In genomic region chr11:59212320-59212719, GRCm38 (mm10) we compare ENCODE assay signal across 9 mouse cellular contexts. TPM values are rescaled to one million over a fixed set of nuclear protein-coding genes. Genes with fewer than 3 reads are reported as not detected.
A peak's percentile ranks its signal among the peaks of the same experiment; 100 is the strongest.
DNase-seq lines count a peak whose midpoint lies in the region; ATAC-seq and TF ChIP-seq lines count a peak whose summit lies in the region.
"Not testable (repeated sequence)": the region's sequence is repeated elsewhere in the genome, so short reads cannot be mapped to it uniquely, and the experiment has no call there.
"Had no signal": no experiment of that assay in that cellular context is flagged by ENCODE, and none has a peak within 500 bp of the region (broad histone marks: within the 10 kb centered on the region; RNA-seq: fewer than 3 reads in every experiment).

No protein-coding gene starts in this region.

- peaks cover 5 to 65% of the 10 kb centered on the region in 2 experiments; a peak in 2 of 4 replicates for H3K4me1 ChIP-seq in CH12.LX (ENCODE audit: control insufficient read depth in 1 of 2, insufficient read depth in 2 of 2)

- not testable (repeated sequence) for TF ChIP-seq POLR2A in CH12.LX (IDR thresholded peaks at IDR 0.05; ENCODE audit: low read depth, low read length)

- not testable (repeated sequence) for H3K27me3 ChIP-seq in CH12.LX (replicated peaks)

- not testable (repeated sequence) for H3K4me2 ChIP-seq in CH12.LX (ENCODE audit: insufficient read depth, low read depth, poor library complexity, severe bottlenecking)

- dilution Hi-C loops in CH12.LX (cut with MboI; ENCODE audit: extremely low pct_ligation_motif_present, extremely low pct_unique_long_range_greater_than_20kb, low sequenced_read_pairs): not testable (repeated sequence)

- not testable (repeated sequence) for H3K27ac ChIP-seq in CH12.LX (ENCODE audit: insufficient read depth, low read depth)

- not testable (repeated sequence) for H3K9me3 ChIP-seq in CH12.LX (replicated peaks; ENCODE audit: low read length)

- H3K9ac ChIP-seq in CH12.LX (ENCODE audit: insufficient read depth, low read depth): not testable (repeated sequence)

- TF ChIP-seq RAD21 in CH12.LX (IDR thresholded peaks at IDR 0.05; ENCODE audit: low read depth, low read length): not testable (repeated sequence)

- not testable (repeated sequence) for H3K4me3 ChIP-seq in CH12.LX (replicated peaks in 1 of 3; ENCODE audit: low read depth in 2 of 3, low read length in 2 of 3, poor library complexity in 1 of 3)

- not testable (repeated sequence) for TF ChIP-seq CTCF in CH12.LX (conservative IDR thresholded peaks at IDR 0.05 in 1 of 2, IDR thresholded peaks at IDR 0.05 in 1 of 2; ENCODE audit: low read depth in 2 of 2, low read length in 2 of 2)

- H3K36me3 ChIP-seq in CH12.LX (replicated peaks in 1 of 2; ENCODE audit: control insufficient read depth in 1 of 2, insufficient read depth in 1 of 2, low read length in 1 of 2): peaks cover 52 to 79% of the 10 kb centered on the region in 2 experiments

- in situ Hi-C loops in CH12.LX (cut with MboI; ENCODE audit: low pct_ligation_motif_present, low pct_unique_long_range_greater_than_20kb, low sequenced_read_pairs): not testable (repeated sequence)

- peak; percentile 70 for DNase-seq in 416B (ENCODE audit: low read depth)
- DNase-seq in CH12.LX (ENCODE audit: extremely low read depth): peak; percentile 40
- peak; percentile 21 for DNase-seq in kidney, adult 9 months
- peak; percentile 71 to 74 for DNase-seq in spleen, postnatal 36 days (ENCODE audit: low spot score in 2 of 2)
- DNase-seq in thymus, postnatal 0 days (ENCODE audit: low spot score): peak; percentile 52

- ATAC-seq in granulocyte monocyte progenitor cell, adult 5-6 weeks (replicated peaks; ENCODE audit: poor library complexity, severe bottlenecking): peak; percentile 65
- ATAC-seq in monocyte, adult 5-6 weeks (replicated peaks; ENCODE audit: insufficient number of reproducible peaks, low FRiP score, low TSS enrichment, poor library complexity, severe bottlenecking): peak; percentile 49

- H3K79me2 ChIP-seq in CH12.LX (replicated peaks; ENCODE audit: control insufficient read depth, extremely low read depth, insufficient read depth, poor library complexity, severe bottlenecking): peaks cover 50% of the 10 kb centered on the region

- not testable (repeated sequence) for TF ChIP-seq EP300 in CH12.LX (IDR thresholded peaks at IDR 0.05; ENCODE audit: low read length)

RNA-seq across cellular contexts. Expression of gene 2310033P09Rik, which starts 4.2 kb away (rescaled TPM):
- total RNA-seq in CH12.LX (2012; rRNA removed) (15.3 and 18.2 TPM in 2 replicates), CH12.LX (2014; rRNA removed) (7.9 and 8.6 TPM in 2 replicates)
- polyA plus RNA-seq in CH12.LX (2012; ENCODE audit: insufficient read length, low read depth): 44.1 and 50.2 TPM in 2 replicates
- 21.2 and 21.9 TPM in 2 replicates for total RNA-seq in granulocyte monocyte progenitor cell, adult 5-6 weeks (2014; fragmentation: Nextera tagmentation)
- 11.4 and 14.0 TPM in 2 replicates for total RNA-seq in granulocyte monocyte progenitor cell, adult 5-6 weeks (2017)
- total RNA-seq in monocyte, adult 5-6 weeks (2017): 8.9 to 16.8 TPM (median 16.4 TPM) in 3 replicates
- 36.6 and 45.7 TPM in 2 replicates for polyA plus RNA-seq in thymus, postnatal 0 days (2015; fragmentation: Nextera tagmentation; extraction: Ambion mirVana)

RNA-seq across cellular contexts. Expression of gene Mrpl55, which starts 10.0 kb away (rescaled TPM):
- total RNA-seq in CH12.LX (2012; rRNA removed) (74.4 and 80.4 TPM in 2 replicates), CH12.LX (2014; rRNA removed) (81.1 and 92.9 TPM in 2 replicates)
- polyA plus RNA-seq in CH12.LX (2012; ENCODE audit: insufficient read length, low read depth): 72.0 and 88.2 TPM in 2 replicates
- total RNA-seq in granulocyte monocyte progenitor cell, adult 5-6 weeks (2014; fragmentation: Nextera tagmentation): 22.7 and 45.8 TPM in 2 replicates
- total RNA-seq in granulocyte monocyte progenitor cell, adult 5-6 weeks (2017): 59.9 and 82.1 TPM in 2 replicates
- total RNA-seq in monocyte, adult 5-6 weeks (2017): 21.2 to 48.1 TPM (median 23.8 TPM) in 3 replicates
- 106 and 110 TPM in 2 replicates for polyA plus RNA-seq in thymus, postnatal 0 days (2015; fragmentation: Nextera tagmentation; extraction: Ambion mirVana)

RNA-seq across cellular contexts. Expression of gene Arf1, which starts 15.8 kb away (rescaled TPM):
- 509 and 590 TPM in 2 replicates for total RNA-seq in CH12.LX (2012; rRNA removed)
- total RNA-seq in CH12.LX (2014; rRNA removed): 475 and 498 TPM in 2 replicates
- 680 and 733 TPM in 2 replicates for polyA plus RNA-seq in CH12.LX (2012; ENCODE audit: insufficient read length, low read depth)
- 287 and 315 TPM in 2 replicates for total RNA-seq in granulocyte monocyte progenitor cell, adult 5-6 weeks (2014; fragmentation: Nextera tagmentation)
- total RNA-seq in granulocyte monocyte progenitor cell, adult 5-6 weeks (2017): 336 and 384 TPM in 2 replicates
- 337 to 405 TPM (median 396 TPM) in 3 replicates for total RNA-seq in monocyte, adult 5-6 weeks (2017)
- 488 and 519 TPM in 2 replicates for polyA plus RNA-seq in thymus, postnatal 0 days (2015; fragmentation: Nextera tagmentation; extraction: Ambion mirVana)

RNA-seq across cellular contexts. Expression of gene Guk1, which starts 20.3 kb away (rescaled TPM):
- total RNA-seq in CH12.LX (2012; rRNA removed) (148 and 149 TPM in 2 replicates), CH12.LX (2014; rRNA removed) (130 and 148 TPM in 2 replicates)
- polyA plus RNA-seq in CH12.LX (2012; ENCODE audit: insufficient read length, low read depth): 111 and 139 TPM in 2 replicates
- 41.9 and 58.1 TPM in 2 replicates for total RNA-seq in granulocyte monocyte progenitor cell, adult 5-6 weeks (2014; fragmentation: Nextera tagmentation)
- 33.2 and 35.9 TPM in 2 replicates for total RNA-seq in granulocyte monocyte progenitor cell, adult 5-6 weeks (2017)
- total RNA-seq in monocyte, adult 5-6 weeks (2017): 23.1 to 45.9 TPM (median 32.7 TPM) in 3 replicates
- polyA plus RNA-seq in thymus, postnatal 0 days (2015; fragmentation: Nextera tagmentation; extraction: Ambion mirVana): 92.3 and 93.0 TPM in 2 replicates

RNA-seq across cellular contexts. Expression of gene Gjc2, which starts 29.3 kb away (rescaled TPM):
- total RNA-seq in CH12.LX (2012; rRNA removed) (0.08 TPM in 1 of 2 replicates, not detected in the other), CH12.LX (2014; rRNA removed) (0.13 TPM in 1 of 2 replicates, not detected in the other)
- polyA plus RNA-seq in CH12.LX (2012; ENCODE audit: insufficient read length, low read depth): not detected in 2 replicates
- total RNA-seq in granulocyte monocyte progenitor cell, adult 5-6 weeks (2014; fragmentation: Nextera tagmentation): not detected in 2 replicates
- total RNA-seq in granulocyte monocyte progenitor cell, adult 5-6 weeks (2017): not detected in 2 replicates
- total RNA-seq in monocyte, adult 5-6 weeks (2017): not detected in 3 replicates
- polyA plus RNA-seq in thymus, postnatal 0 days (2015; fragmentation: Nextera tagmentation; extraction: Ambion mirVana): 0.18 and 0.26 TPM in 2 replicates
- polyA plus RNA-seq: hindbrain, embryonic 11.5 days; neural tube, embryonic 14.5 days had no signal

Comparison
In these comparisons a context has a peak if more than half of its experiments do, and no peak if none do; other contexts are left out.
1. DNase-seq: peak in every context shown above with its lines; median percentile 72 in spleen, postnatal 36 days; 70 in 416B; 52 in thymus, postnatal 0 days; 40 in CH12.LX; 21 in kidney, adult 9 months.